In genomic region chr11:4593491-4593848, GRCm38 (mm10) we compare ENCODE assay signal across 8 mouse cellular contexts. TPM values are rescaled to one million over a fixed set of nuclear protein-coding genes. Genes with fewer than 3 reads are reported as not detected.
DNase-seq lines count a peak whose midpoint lies in the region; ATAC-seq and TF ChIP-seq lines count a peak whose summit lies in the region.

No protein-coding gene starts in this region.

- H3K4me3 ChIP-seq in forebrain, embryonic 10.5 days, result peak overlapping the region; percentile 80
- H3K4me3 ChIP-seq in liver, embryonic 12.5 days, result peak overlapping the region; percentile 99
- no peak overlapping the region for H3K4me3 ChIP-seq in thymus, adult 2 months (ENCODE audit: control insufficient read depth, insufficient read depth, low read length)

- H3K27ac ChIP-seq in forebrain, embryonic 10.5 days, result peak overlapping the region; percentile 95; the same call in 1 of the 2 replicates
- H3K27ac ChIP-seq in liver, embryonic 12.5 days, result peak overlapping the region; percentile 97
- no peak overlapping the region for H3K27ac ChIP-seq in thymus, adult 2 months (ENCODE audit: control insufficient read depth, insufficient read depth, low read length)

- TF ChIP-seq CTCF in thymus, adult 2 months (IDR thresholded peaks at IDR 0.05; ENCODE audit: borderline replicate concordance, control insufficient read depth, extremely low read depth, insufficient read depth, low read length, poor library complexity), result no peak

- 45% methylated on average over 5 of the region's 5 CpGs for WGBS in forebrain, embryonic 10.5 days
- 17% methylated on average over 5 of the region's 5 CpGs for WGBS in liver, embryonic 12.5 days (ENCODE audit: insufficient replicate concordance)
- 3% methylated on average over 5 of the region's 5 CpGs for WGBS in thymus, adult 2 months

- no peaks in the 10 kb centered on the region for H3K9me3 ChIP-seq in forebrain, embryonic 10.5 days
- no peaks in the 10 kb centered on the region for H3K9me3 ChIP-seq in liver, embryonic 12.5 days (replicated peaks)

- peak overlapping the region; percentile 99 for H3K9ac ChIP-seq in liver, embryonic 12.5 days

- DNase-seq in embryo, embryonic 10.5 days (ENCODE audit: low spot score), result peak; percentile 28
- DNase-seq in embryo, embryonic 11 days, result no peak
- DNase-seq in 416B (ENCODE audit: low read depth), result peak; percentile 55
- no peak for DNase-seq in forebrain, embryonic 10.5 days (ENCODE audit: extremely low spot score, low spot score)
- DNase-seq in thymus, adult 2 months, result no peak
- DNase-seq in frontal cortex, postnatal 10 days (ENCODE audit: low spot score in 2 of 2), result no peak
- no peak for DNase-seq in cerebellum, adult 8-10 months

- H3K4me1 ChIP-seq in forebrain, embryonic 10.5 days, result peaks cover 22% of the 10 kb centered on the region
- H3K4me1 ChIP-seq in liver, embryonic 12.5 days, result peaks cover 52% of the 10 kb centered on the region
- 0 out of 2 replicates have a peak, but pooled peaks cover 4% of the 10 kb centered on the region for H3K4me1 ChIP-seq in thymus, adult 2 months (replicated peaks; ENCODE audit: control insufficient read depth, insufficient read depth, low read length)

- TF ChIP-seq POLR2A in thymus, adult 2 months (IDR thresholded peaks at IDR 0.05; ENCODE audit: control insufficient read depth, extremely low read depth, insufficient read depth, low read length, poor library complexity), result no peak

- peaks cover 3% of the 10 kb centered on the region; the same call in 1 of the 2 replicates for H3K36me3 ChIP-seq in forebrain, embryonic 10.5 days (replicated peaks)
- H3K36me3 ChIP-seq in liver, embryonic 12.5 days, result peaks cover 18% of the 10 kb centered on the region
- H3K36me3 ChIP-seq in thymus, adult 2 months (ENCODE audit: control insufficient read depth, insufficient read depth, low read length), result no peaks in the 10 kb centered on the region

- H3K27me3 ChIP-seq in forebrain, embryonic 10.5 days (ENCODE audit: poor library complexity, severe bottlenecking), result no peaks in the 10 kb centered on the region
- H3K27me3 ChIP-seq in liver, embryonic 12.5 days (replicated peaks), result no peaks in the 10 kb centered on the region
- no peaks in the 10 kb centered on the region for H3K27me3 ChIP-seq in thymus, adult 2 months (ENCODE audit: control insufficient read depth, insufficient read depth, low read length)

- H3K4me2 ChIP-seq in liver, embryonic 12.5 days, result peak overlapping the region; percentile 79

- ATAC-seq in liver, embryonic 12.5 days, result no peak

RNA-seq across cellular contexts. Expression of gene Mtmr3, which starts 1.2 kb away (rescaled TPM):
- polyA plus RNA-seq in forebrain, embryonic 10.5 days (2016; fragmentation: Nextera tagmentation; extraction: Ambion mirVana), result 28.0 and 29.4 TPM in 2 replicates
- polyA plus RNA-seq in liver, embryonic 12.5 days (2016; fragmentation: Nextera tagmentation; extraction: Ambion mirVana), result 38.8 and 41.4 TPM in 2 replicates
- polyA plus RNA-seq in thymus, adult 2 months (2012; rRNA removed), result 55.9 and 61.4 TPM in 2 replicates

RNA-seq across cellular contexts. Expression of gene Gm11032, which starts 26.4 kb away (rescaled TPM):
- polyA plus RNA-seq in forebrain, embryonic 10.5 days (2016; fragmentation: Nextera tagmentation; extraction: Ambion mirVana), result not detected in 2 replicates
- not detected in 2 replicates for polyA plus RNA-seq in liver, embryonic 12.5 days (2016; fragmentation: Nextera tagmentation; extraction: Ambion mirVana)
- not detected in 2 replicates for polyA plus RNA-seq in thymus, adult 2 months (2012; rRNA removed)

RNA-seq across cellular contexts. Expression of gene Ascc2, which starts 44.1 kb away (rescaled TPM):
- 38.1 and 38.7 TPM in 2 replicates for polyA plus RNA-seq in forebrain, embryonic 10.5 days (2016; fragmentation: Nextera tagmentation; extraction: Ambion mirVana)
- polyA plus RNA-seq in liver, embryonic 12.5 days (2016; fragmentation: Nextera tagmentation; extraction: Ambion mirVana), result 26.7 and 27.8 TPM in 2 replicates
- polyA plus RNA-seq in thymus, adult 2 months (2012; rRNA removed), result 26.0 and 29.1 TPM in 2 replicates

Comparison
In these comparisons a context has a peak if more than half of its experiments do, and no peak if none do; other contexts are left out.
1. DNase-seq: peak in embryo, embryonic 10.5 days (single experiment) and 416B (single experiment); none in embryo, embryonic 11 days (single experiment), forebrain, embryonic 10.5 days (single experiment), thymus, adult 2 months (single experiment), frontal cortex, postnatal 10 days (0 of 2) and cerebellum, adult 8-10 months (single experiment).